8 mouse cellular contexts compared by ENCODE assay signal in the genomic region with DNA sequence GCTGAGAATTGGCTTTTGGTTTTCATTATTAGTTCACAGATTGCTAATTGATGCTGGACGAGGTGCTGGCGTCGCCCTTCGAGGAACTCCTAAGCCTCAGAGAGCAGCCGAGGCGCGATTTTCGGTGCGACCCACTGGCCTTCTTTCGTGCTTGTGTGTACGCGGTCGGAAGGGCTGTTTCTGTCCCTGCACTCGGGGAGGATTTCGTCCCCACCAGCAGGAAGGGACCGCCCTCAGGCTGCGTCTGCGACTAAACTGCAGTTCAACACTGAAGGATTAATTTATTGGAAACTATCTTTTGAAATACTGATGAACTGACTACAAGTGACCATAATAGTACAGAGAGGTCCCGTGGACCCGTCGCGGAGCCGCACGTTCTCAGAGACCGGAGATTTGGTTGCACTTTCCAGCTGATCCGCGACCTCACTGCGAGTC.
DNase-seq lines count a peak whose midpoint lies in the region; ATAC-seq and TF ChIP-seq lines count a peak whose summit lies in the region.

No protein-coding gene starts in this region.

- 0 out of 2 replicates have a peak, but pooled peaks cover 2% of the 10 kb centered on the region for H3K27me3 ChIP-seq in heart, adult 2 months (ENCODE audit: control insufficient read depth, insufficient read depth, low read length)
- H3K27me3 ChIP-seq in heart, embryonic 16.5 days (ENCODE audit: control insufficient read depth, insufficient read depth, low read length) = peaks cover 21% of the 10 kb centered on the region; the same call in 1 of the 2 replicates
- peaks cover 3% of the 10 kb centered on the region; the same call in 1 of the 2 replicates for H3K27me3 ChIP-seq in lung, postnatal 0 days (replicated peaks; ENCODE audit: insufficient read depth, low read length)
- no peaks in the 10 kb centered on the region; the same call in 1 of the 2 replicates for H3K27me3 ChIP-seq in stomach, embryonic 15.5 days (replicated peaks)

- intact Hi-C loops in heart, adult 2 months (cut with DNase I) = no loop called here

- no peak overlapping the region; the same call in 1 of the 2 replicates for H3K9ac ChIP-seq in heart, adult 2 months (ENCODE audit: low read depth, low read length)
- H3K9ac ChIP-seq in heart, embryonic 16.5 days (ENCODE audit: low read length) = peak overlapping the region; percentile 37
- 0 out of 2 replicates have a peak overlapping the region, but pooled peaks have one; percentile 19 for H3K9ac ChIP-seq in lung, postnatal 0 days (replicated peaks; ENCODE audit: low read depth)
- 0 out of 2 replicates have a peak overlapping the region, but pooled peaks have one; percentile 20 for H3K9ac ChIP-seq in stomach, embryonic 15.5 days

- H3K4me2 ChIP-seq in heart, embryonic 16.5 days (ENCODE audit: low read depth, low read length) = peak overlapping the region; percentile 87
- H3K4me2 ChIP-seq in lung, postnatal 0 days (replicated peaks; ENCODE audit: low read depth, low read length) = peak overlapping the region; percentile 62
- H3K4me2 ChIP-seq in stomach, embryonic 15.5 days = peak overlapping the region; percentile 69

- WGBS in heart, adult 2 months = 2% methylated on average over 28 of the region's 28 CpGs
- WGBS in heart, embryonic 16.5 days = 3% methylated on average over 28 of the region's 28 CpGs
- 2% methylated on average over 28 of the region's 28 CpGs for WGBS in lung, postnatal 0 days
- WGBS in stomach, embryonic 15.5 days = 2% methylated on average over 28 of the region's 28 CpGs

- TF ChIP-seq EP300 in heart, adult 2 months (IDR thresholded peaks at IDR 0.05; ENCODE audit: insufficient read depth, low read depth, low read length) = no peak
- no peak for TF ChIP-seq EP300 in lung, postnatal 0 days (IDR thresholded peaks at IDR 0.05)

- no peak for ATAC-seq in heart, embryonic 16.5 days (replicated peaks; ENCODE audit: extremely low read depth, insufficient read depth, low FRiP score)
- ATAC-seq in lung, postnatal 0 days = peak; percentile 32
- no peak for ATAC-seq in stomach, embryonic 15.5 days (ENCODE audit: insufficient read depth, low FRiP score, low read depth)

- peak in 1 of 2 experiments; percentile 23 for DNase-seq in heart, adult 2 months
- no peak for DNase-seq in heart, adult 9 months (ENCODE audit: low spot score in 2 of 2)
- DNase-seq in embryo, embryonic 11 days = peak; percentile 76
- peak; percentile 30 to 37 for DNase-seq in layer of hippocampus, postnatal 10 days (ENCODE audit: low spot score in 2 of 2)
- peak; percentile 30 for DNase-seq in lung, postnatal 0 days (ENCODE audit: low spot score)
- DNase-seq in ovary, adult 18-20 months (ENCODE audit: low spot score) = no peak

- no peak for TF ChIP-seq CTCF in heart, adult 2 months (IDR thresholded peaks at IDR 0.05)
- TF ChIP-seq CTCF in lung, postnatal 0 days (IDR thresholded peaks at IDR 0.05) = no peak

- H3K36me3 ChIP-seq in heart, adult 2 months (ENCODE audit: control insufficient read depth, insufficient read depth, low read length) = no peaks in the 10 kb centered on the region
- no peaks in the 10 kb centered on the region for H3K36me3 ChIP-seq in heart, embryonic 16.5 days (ENCODE audit: control insufficient read depth, insufficient read depth)
- no peaks in the 10 kb centered on the region for H3K36me3 ChIP-seq in lung, postnatal 0 days (ENCODE audit: insufficient read depth, low read length)
- no peaks in the 10 kb centered on the region for H3K36me3 ChIP-seq in stomach, embryonic 15.5 days

- H3K9me3 ChIP-seq in heart, embryonic 16.5 days (replicated peaks; ENCODE audit: control insufficient read depth, low read length) = no peaks in the 10 kb centered on the region; the same call in 1 of the 2 replicates
- H3K9me3 ChIP-seq in lung, postnatal 0 days (ENCODE audit: low read length) = no peaks in the 10 kb centered on the region
- H3K9me3 ChIP-seq in stomach, embryonic 15.5 days = no peaks in the 10 kb centered on the region

- H3K27ac ChIP-seq in heart, adult 2 months = no peak overlapping the region
- H3K27ac ChIP-seq in heart, embryonic 16.5 days (ENCODE audit: low read length) = no peak overlapping the region
- H3K27ac ChIP-seq in lung, postnatal 0 days (ENCODE audit: low read length) = no peak overlapping the region
- H3K27ac ChIP-seq in stomach, embryonic 15.5 days = no peak overlapping the region

- no peaks in the 10 kb centered on the region for H3K4me1 ChIP-seq in heart, adult 2 months (ENCODE audit: control insufficient read depth, insufficient read depth, low read length)
- H3K4me1 ChIP-seq in heart, embryonic 16.5 days (ENCODE audit: control insufficient read depth, insufficient read depth, low read length) = no peaks in the 10 kb centered on the region
- H3K4me1 ChIP-seq in lung, postnatal 0 days (ENCODE audit: insufficient read depth, low read depth, low read length) = no peaks in the 10 kb centered on the region
- H3K4me1 ChIP-seq in stomach, embryonic 15.5 days = no peaks in the 10 kb centered on the region

- TF ChIP-seq POLR2A in heart, adult 2 months (IDR thresholded peaks at IDR 0.05; ENCODE audit: insufficient read depth, low read depth, low read length) = no peak

- H3K79me2 ChIP-seq in heart, adult 2 months (replicated peaks; ENCODE audit: control insufficient read depth, insufficient read depth, low read length) = no peaks in the 10 kb centered on the region

- H3K4me3 ChIP-seq in heart, adult 2 months = peak overlapping the region; percentile 22
- peak overlapping the region; percentile 57 for H3K4me3 ChIP-seq in heart, embryonic 16.5 days (ENCODE audit: low read length)
- H3K4me3 ChIP-seq in lung, postnatal 0 days (ENCODE audit: low read depth, low read length) = peak overlapping the region; percentile 38
- peak overlapping the region; percentile 38 for H3K4me3 ChIP-seq in stomach, embryonic 15.5 days (replicated peaks)

Comparison
In these comparisons a context has a peak if more than half of its experiments do, and no peak if none do; other contexts are left out.
1. DNase-seq: peak in embryo, embryonic 11 days (single experiment), layer of hippocampus, postnatal 10 days (2 of 2) and lung, postnatal 0 days (single experiment); none in heart, adult 9 months (0 of 2) and ovary, adult 18-20 months (single experiment).
2. Peak in every context shown above with its lines, with median percentiles within 50 percentile points of each other: H3K4me3 ChIP-seq and H3K4me2 ChIP-seq.